Mouse (Mus musculus) splenic B cell, adult 2 months (primary cell): ENCODE results near the gene Vps37b.

Experiments
- DNase-seq: peaks from one replicate; pipeline ENCODE4 v3.0.0-alpha.2; 2011; ENCODE audit warnings: low read depth, low spot score
- H3K27me3 ChIP-seq: 2 replicates; pipeline ENCODE4 v1.6.1; 2012; ENCODE audit warnings: mild to moderate bottlenecking, low read length, moderate library complexity, mixed read lengths; ENCODE audit not compliant: control insufficient read depth, poor library complexity, insufficient read depth, severe bottlenecking
- H3K36me3 ChIP-seq: 2 replicates; pipeline ENCODE4 v1.6.1; 2012; ENCODE audit warnings: mild to moderate bottlenecking, low read length, moderate library complexity, mixed read lengths; ENCODE audit not compliant: control insufficient read depth, poor library complexity, insufficient read depth, severe bottlenecking

Vps37b gene

GRCm38 (mm10) chr5:124021148-124021547 lies 10.9 kb downstream of the Vps37b start:
- DNase-seq: no peak
- H3K36me3 ChIP-seq: no peaks in the 10 kb centered on the region
- no peaks in the 10 kb centered on the region for H3K27me3 ChIP-seq

- Histone ChIP-seq H3K36me3 (no peaks in the 10 kb centered on the region), H3K27me3 (no peaks in the 10 kb centered on the region)
- DNase-seq: peak; percentile 50
Observed at GRCm38 (mm10) chr5:124019348-124020216, 12.5 kb downstream of the Vps37b start.

GRCm38 (mm10) chr5:124018651-124019050 lies 13.4 kb downstream of the Vps37b start:
- no peak for DNase-seq
- H3K27me3 ChIP-seq: no peaks in the 10 kb centered on the region
- no peaks in the 10 kb centered on the region for H3K36me3 ChIP-seq

- H3K27me3 ChIP-seq: no peaks in the 10 kb centered on the region
- no peaks in the 10 kb centered on the region for H3K36me3 ChIP-seq
- DNase-seq: no peak
Observed at GRCm38 (mm10) chr5:124017941-124018340, 14.1 kb downstream of the Vps37b start.

GRCm38 (mm10) chr5:124016291-124016821 lies 15.7 kb downstream of the Vps37b start:
- no peaks in the 10 kb centered on the region for H3K27me3 ChIP-seq
- H3K36me3 ChIP-seq: no peaks in the 10 kb centered on the region
- DNase-seq: no peak

- Histone ChIP-seq H3K36me3 (no peaks in the 10 kb centered on the region), H3K27me3 (no peaks in the 10 kb centered on the region)
- DNase-seq: no peak
Observed at GRCm38 (mm10) chr5:124015727-124016126, 16.3 kb downstream of the Vps37b start.

GRCm38 (mm10) chr5:124014791-124015251 lies 17.2 kb downstream of the Vps37b start:
- peak; percentile 71 for DNase-seq
- Histone ChIP-seq H3K27me3 (no peaks in the 10 kb centered on the region), H3K36me3 (0 out of 2 replicates have a peak, but pooled peaks cover under 1% of the 10 kb centered on the region)

GRCm38 (mm10) chr5:124014180-124014579 lies 17.9 kb downstream of the Vps37b start:
- no peak for DNase-seq
- no peaks in the 10 kb centered on the region for H3K27me3 ChIP-seq
- H3K36me3 ChIP-seq: 0 out of 2 replicates have a peak, but pooled peaks cover 2% of the 10 kb centered on the region

GRCm38 (mm10) chr5:124013747-124014146 lies 18.3 kb downstream of the Vps37b start:
- no peaks in the 10 kb centered on the region for H3K27me3 ChIP-seq
- peak; percentile 79 for DNase-seq
- H3K36me3 ChIP-seq: 0 out of 2 replicates have a peak, but pooled peaks cover 2% of the 10 kb centered on the region

- DNase-seq: no peak
Observed at GRCm38 (mm10) chr5:124012885-124013284, 19.2 kb downstream of the Vps37b start.

GRCm38 (mm10) chr5:124011927-124012326 lies 20.1 kb downstream of the Vps37b start:
- peak; percentile 62 for DNase-seq

More at GRCm38 (mm10) chr5:124012885-124013284, 19.2 kb downstream of the Vps37b start:
- Histone ChIP-seq H3K36me3 (peaks cover 6% of the 10 kb centered on the region), H3K27me3 (no peaks in the 10 kb centered on the region)

GRCm38 (mm10) chr5:124010910-124011655 lies 21.0 kb downstream of the Vps37b start:
- Histone ChIP-seq H3K27me3 (no peaks in the 10 kb centered on the region), H3K36me3 (peaks cover 10% of the 10 kb centered on the region)
- DNase-seq: no peak

More at GRCm38 (mm10) chr5:124011927-124012326, 20.1 kb downstream of the Vps37b start:
- H3K36me3 ChIP-seq: peaks cover 7% of the 10 kb centered on the region
- H3K27me3 ChIP-seq: no peaks in the 10 kb centered on the region

GRCm38 (mm10) chr5:124010077-124010476 lies 22.0 kb downstream of the Vps37b start:
- no peak for DNase-seq
- H3K36me3 ChIP-seq: peaks cover 12% of the 10 kb centered on the region

GRCm38 (mm10) chr5:124006891-124007491 lies 25.1 kb downstream of the Vps37b start:
- no peaks in the 10 kb centered on the region for H3K27me3 ChIP-seq
- peaks cover 18% of the 10 kb centered on the region for H3K36me3 ChIP-seq
- DNase-seq: no peak

More at GRCm38 (mm10) chr5:124010077-124010476, 22.0 kb downstream of the Vps37b start:
- H3K27me3 ChIP-seq: no peaks in the 10 kb centered on the region
